Mouse (Mus musculus): Measurements from ENCODE around the gene Tspan11. TPM values are rescaled to one million over a fixed set of nuclear protein-coding genes. Genes with fewer than 3 reads are reported as not detected.

Gene Tspan11
- total and polyA plus RNA-seq, 2 experiments from 2014 or later = 2.3 to 2.5 TPM

GRCm38 (mm10) chr6:127846521-127846920 lies 40.9 kb upstream of the Tspan11 start:
- no peaks in the 10 kb centered on the region for H3K36me3 ChIP-seq (replicated peaks; ENCODE audit: control insufficient read depth, insufficient read depth, low read length)
- no peaks in the 10 kb centered on the region for H3K9me3 ChIP-seq (replicated peaks; ENCODE audit: control insufficient read depth, low read length)
- H3K4me2 ChIP-seq (ENCODE audit: low read depth, low read length) = no peak overlapping the region
- no peaks in the 10 kb centered on the region for H3K4me1 ChIP-seq (ENCODE audit: control insufficient read depth, insufficient read depth)
- no peak overlapping the region for H3K4me3 ChIP-seq (ENCODE audit: low read depth, low read length)
- H3K27me3 ChIP-seq (ENCODE audit: control insufficient read depth, insufficient read depth, low read length) = no peaks in the 10 kb centered on the region
- WGBS = 65% methylated on average over 6 of the region's 6 CpGs
- no peak overlapping the region for H3K27ac ChIP-seq (ENCODE audit: low read depth)
- no peak overlapping the region for H3K9ac ChIP-seq (replicated peaks; ENCODE audit: low read depth, low read length)
- no peak for TF ChIP-seq CTCF (IDR thresholded peaks at IDR 0.05; ENCODE audit: low read depth)
- ATAC-seq (ENCODE audit: insufficient read depth, low read depth) (no peak), DNase-seq (ENCODE audit: low spot score) (no peak)

- Histone ChIP-seq H3K36me3 (replicated peaks; ENCODE audit: control insufficient read depth, insufficient read depth, low read length) (no peaks in the 10 kb centered on the region), H3K9me3 (replicated peaks; ENCODE audit: control insufficient read depth, low read length) (no peaks in the 10 kb centered on the region), H3K4me3 (ENCODE audit: low read depth, low read length) (no peak overlapping the region), H3K4me2 (ENCODE audit: low read depth, low read length) (no peak overlapping the region), H3K9ac (replicated peaks; ENCODE audit: low read depth, low read length) (no peak overlapping the region), H3K27me3 (ENCODE audit: control insufficient read depth, insufficient read depth, low read length) (no peaks in the 10 kb centered on the region), H3K4me1 (ENCODE audit: control insufficient read depth, insufficient read depth) (no peaks in the 10 kb centered on the region), H3K27ac (ENCODE audit: low read depth) (no peak overlapping the region)
- ATAC-seq (ENCODE audit: insufficient read depth, low read depth) = no peak
- no peak for DNase-seq (ENCODE audit: low spot score)
- TF ChIP-seq CTCF (IDR thresholded peaks at IDR 0.05; ENCODE audit: low read depth) (no peak), EP300 (IDR thresholded peaks at IDR 0.05; ENCODE audit: low read depth) (no peak)
- WGBS = 59% methylated on average over 6 of the region's 6 CpGs
These were observed 37.9 kb upstream of the Tspan11 start for GRCm38 (mm10) chr6:127849496-127849895.

DNA sequence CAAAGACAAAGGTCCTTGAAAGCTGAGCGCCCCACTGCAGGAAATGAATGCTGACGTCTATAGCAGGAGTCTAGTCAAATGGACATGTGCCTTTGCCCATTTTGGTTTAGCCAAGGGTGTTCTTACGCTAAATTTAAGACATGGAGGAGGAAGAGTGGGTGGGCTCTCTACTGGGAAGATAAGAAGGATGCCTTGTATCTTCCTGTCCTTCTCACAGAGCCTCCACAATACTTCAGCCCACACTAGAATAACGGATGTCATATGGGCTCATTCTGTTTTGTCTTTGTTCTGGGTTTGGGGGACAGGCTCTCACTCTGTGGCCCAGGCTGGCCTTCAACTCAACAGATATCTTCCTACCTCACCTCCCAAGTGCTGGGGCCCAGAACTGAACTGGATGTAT lies 35.8 kb upstream of the Tspan11 start:
- Histone ChIP-seq H3K27me3 (ENCODE audit: control insufficient read depth, insufficient read depth, low read length) (no peaks in the 10 kb centered on the region), H3K4me1 (ENCODE audit: control insufficient read depth, insufficient read depth) (no peaks in the 10 kb centered on the region), H3K9me3 (replicated peaks; ENCODE audit: control insufficient read depth, low read length) (no peaks in the 10 kb centered on the region), H3K9ac (replicated peaks; ENCODE audit: low read depth, low read length) (no peak overlapping the region), H3K4me3 (ENCODE audit: low read depth, low read length) (no peak overlapping the region), H3K36me3 (replicated peaks; ENCODE audit: control insufficient read depth, insufficient read depth, low read length) (no peaks in the 10 kb centered on the region), H3K4me2 (ENCODE audit: low read depth, low read length) (no peak overlapping the region), H3K27ac (ENCODE audit: low read depth) (no peak overlapping the region)
- 74% methylated on average over 4 of the region's 4 CpGs for WGBS
- no peak for TF ChIP-seq EP300 (IDR thresholded peaks at IDR 0.05; ENCODE audit: low read depth)
- no peak for TF ChIP-seq CTCF (IDR thresholded peaks at IDR 0.05; ENCODE audit: low read depth)
- no peak for ATAC-seq (ENCODE audit: insufficient read depth, low read depth)
- no peak for DNase-seq (ENCODE audit: low spot score)

GRCm38 (mm10) chr6:127853241-127853640 lies 34.1 kb upstream of the Tspan11 start:
- ATAC-seq (ENCODE audit: insufficient read depth, low read depth) (no peak), DNase-seq (ENCODE audit: low spot score) (no peak)
- no peak overlapping the region for H3K27ac ChIP-seq (ENCODE audit: low read depth)
- no peaks in the 10 kb centered on the region for H3K9me3 ChIP-seq (replicated peaks; ENCODE audit: control insufficient read depth, low read length)
- H3K9ac ChIP-seq (replicated peaks; ENCODE audit: low read depth, low read length) = no peak overlapping the region
- no peak overlapping the region for H3K4me2 ChIP-seq (ENCODE audit: low read depth, low read length)
- no peak overlapping the region for H3K4me3 ChIP-seq (ENCODE audit: low read depth, low read length)
- no peak for TF ChIP-seq EP300 (IDR thresholded peaks at IDR 0.05; ENCODE audit: low read depth)
- no peak for TF ChIP-seq CTCF (IDR thresholded peaks at IDR 0.05; ENCODE audit: low read depth)
- H3K36me3 ChIP-seq (replicated peaks; ENCODE audit: control insufficient read depth, insufficient read depth, low read length) = no peaks in the 10 kb centered on the region
- H3K4me1 ChIP-seq (ENCODE audit: control insufficient read depth, insufficient read depth) = no peaks in the 10 kb centered on the region
- 78% methylated on average over 7 of the region's 7 CpGs for WGBS
- no peaks in the 10 kb centered on the region for H3K27me3 ChIP-seq (ENCODE audit: control insufficient read depth, insufficient read depth, low read length)

GRCm38 (mm10) chr6:127853771-127854687 lies 33.4 kb upstream of the Tspan11 start:
- H3K4me2 ChIP-seq (ENCODE audit: low read depth, low read length) = peak overlapping the region; percentile 32
- no peaks in the 10 kb centered on the region for H3K9me3 ChIP-seq (replicated peaks; ENCODE audit: control insufficient read depth, low read length)
- H3K4me3 ChIP-seq (ENCODE audit: low read depth, low read length) = no peak overlapping the region
- peak; percentile 55 for ATAC-seq (ENCODE audit: insufficient read depth, low read depth)
- DNase-seq (ENCODE audit: low spot score) = peak; percentile 34
- no peaks in the 10 kb centered on the region for H3K36me3 ChIP-seq (replicated peaks; ENCODE audit: control insufficient read depth, insufficient read depth, low read length)
- H3K27ac ChIP-seq (ENCODE audit: low read depth) = peak overlapping the region; percentile 27
- no peaks in the 10 kb centered on the region for H3K27me3 ChIP-seq (ENCODE audit: control insufficient read depth, insufficient read depth, low read length)
- TF ChIP-seq CTCF (IDR thresholded peaks at IDR 0.05; ENCODE audit: low read depth) (no peak), EP300 (IDR thresholded peaks at IDR 0.05; ENCODE audit: low read depth) (no peak)
- H3K9ac ChIP-seq (replicated peaks; ENCODE audit: low read depth, low read length) = no peak overlapping the region
- H3K4me1 ChIP-seq (ENCODE audit: control insufficient read depth, insufficient read depth) = no peaks in the 10 kb centered on the region
- 9% methylated on average over 16 of the region's 16 CpGs for WGBS

DNA sequence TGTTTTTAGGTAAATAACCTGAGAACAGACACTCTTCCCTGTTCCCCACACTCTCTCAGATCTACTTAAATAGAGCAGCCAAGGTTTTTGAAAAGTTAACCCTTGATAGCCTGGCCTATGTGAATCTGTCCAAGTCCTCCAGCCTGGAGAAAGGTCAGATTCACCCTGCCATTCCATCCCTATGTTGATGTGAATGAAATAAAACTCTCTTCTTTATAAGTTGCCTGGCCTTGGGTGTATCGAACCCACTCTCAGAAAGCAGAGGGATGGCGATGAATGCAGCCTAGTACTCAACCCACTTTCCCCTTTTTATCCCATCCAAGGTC lies 32.7 kb upstream of the Tspan11 start:
- no peak overlapping the region for H3K9ac ChIP-seq (replicated peaks; ENCODE audit: low read depth, low read length)
- WGBS = 96% methylated on average over 2 of the region's 2 CpGs

More for the DNA sequence above, 32.7 kb upstream of the Tspan11 start:
- Histone ChIP-seq H3K4me1 (ENCODE audit: control insufficient read depth, insufficient read depth) (no peaks in the 10 kb centered on the region), H3K4me3 (ENCODE audit: low read depth, low read length) (no peak overlapping the region), H3K4me2 (ENCODE audit: low read depth, low read length) (no peak overlapping the region), H3K27me3 (ENCODE audit: control insufficient read depth, insufficient read depth, low read length) (no peaks in the 10 kb centered on the region), H3K9me3 (replicated peaks; ENCODE audit: control insufficient read depth, low read length) (no peaks in the 10 kb centered on the region), H3K36me3 (replicated peaks; ENCODE audit: control insufficient read depth, insufficient read depth, low read length) (no peaks in the 10 kb centered on the region), H3K27ac (ENCODE audit: low read depth) (no peak overlapping the region)
- DNase-seq (ENCODE audit: low spot score) = no peak
- TF ChIP-seq CTCF (IDR thresholded peaks at IDR 0.05; ENCODE audit: low read depth) (no peak), EP300 (IDR thresholded peaks at IDR 0.05; ENCODE audit: low read depth) (no peak)
- no peak for ATAC-seq (ENCODE audit: insufficient read depth, low read depth)
